Mouse (Mus musculus): ENCODE results near the gene Wdhd1. TPM values are rescaled to one million over a fixed set of nuclear protein-coding genes. Genes with fewer than 3 reads are reported as not detected.

Wdhd1 gene
- polyA plus RNA-seq (2012), result 6.8 and 7.3 TPM in 2 replicates

DNA sequence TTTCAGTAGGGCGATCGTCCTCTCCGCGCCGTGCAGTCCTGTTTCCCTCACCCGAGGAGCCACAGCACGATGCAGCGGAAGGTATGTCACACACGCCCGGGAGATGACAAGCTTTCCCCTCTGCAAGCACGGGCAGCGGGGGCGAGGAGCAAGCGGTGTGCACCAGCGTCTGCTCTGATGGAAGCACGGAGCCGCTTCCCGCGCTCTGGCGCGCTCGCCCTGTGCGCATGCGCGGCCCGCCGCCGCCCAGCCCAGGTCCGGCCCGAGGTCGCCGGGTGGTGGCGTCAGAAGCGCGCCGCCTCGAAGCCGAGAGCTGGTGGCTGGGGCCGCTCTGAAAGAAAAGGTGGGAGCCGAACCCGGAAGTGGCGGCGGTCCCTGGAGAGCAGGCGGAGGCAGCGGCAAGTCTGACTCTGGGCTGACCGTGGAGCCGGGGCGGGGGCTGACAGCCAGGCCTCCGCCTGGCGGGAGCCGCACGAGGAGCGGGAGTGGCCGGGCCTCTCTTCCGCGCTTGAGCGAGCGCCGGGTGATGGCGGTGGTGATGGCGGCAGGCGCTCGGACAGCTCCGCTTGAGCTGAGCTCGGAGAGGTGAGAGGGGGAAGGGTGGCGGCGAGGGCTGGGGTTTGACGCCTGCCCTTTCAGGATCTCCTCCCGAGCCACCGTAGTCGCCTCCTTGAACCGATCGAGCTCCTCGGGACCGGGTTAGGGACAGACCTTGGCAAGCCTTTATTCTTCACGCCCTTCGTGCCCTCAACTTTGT, at the start of gene Wdhd1, which contains the start of gene Socs4:
Wdhd1 (minus strand) TSS at position 221 of the 757 bp plus-strand sequence.
Socs4 (plus strand) TSS at position 295 of the 757 bp plus-strand sequence.

DNA sequence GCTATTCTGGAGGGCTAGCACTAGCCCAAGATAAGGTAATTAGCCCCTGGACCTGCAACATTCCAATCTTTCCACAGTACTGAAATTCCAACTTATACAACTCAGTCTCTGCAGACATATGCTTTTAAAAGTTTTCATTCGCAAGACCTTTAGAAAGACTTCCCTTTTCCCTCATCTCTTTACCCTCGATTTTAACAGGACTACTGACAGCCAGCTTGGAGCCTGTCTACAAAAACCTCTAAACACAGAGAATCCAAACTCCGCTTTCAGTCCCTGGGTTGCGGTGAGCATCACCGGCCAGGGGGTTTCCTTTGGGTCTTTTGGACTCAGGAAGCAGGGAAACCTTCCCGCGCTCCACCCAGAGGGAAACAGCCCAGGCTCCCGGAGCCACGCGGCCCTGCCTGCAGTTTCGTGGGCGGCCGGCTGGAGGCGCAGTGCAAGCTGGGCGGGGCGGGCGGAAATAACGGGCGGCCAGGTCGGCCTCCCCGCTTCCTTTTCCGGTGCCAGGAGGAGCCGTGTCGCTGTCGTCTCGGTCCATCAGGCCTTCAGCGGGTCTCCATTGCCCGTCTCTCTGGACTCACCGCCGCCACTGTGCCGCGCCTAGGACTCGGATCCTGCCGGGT, 21.2 kb upstream of the Wdhd1 start, which contains the start of gene Mapk1ip1l:
Mapk1ip1l (plus strand) TSS at position 482 of the 623 bp plus-strand sequence.

Other genes starting within 250 kb of the Wdhd1 start
- gene Gch1, start 87.4 kb downstream of the Wdhd1 start, polyA plus RNA-seq (2012), result 6.4 and 8.4 TPM in 2 replicates
- gene Socs4, start 74 bp upstream of the Wdhd1 start, polyA plus RNA-seq (2012), result 2.7 and 2.9 TPM in 2 replicates
- 87.2 and 98.0 TPM in 2 replicates for gene Mapk1ip1l, start 21.4 kb upstream of the Wdhd1 start, polyA plus RNA-seq (2012)
- 81.7 and 146 TPM in 2 replicates for gene Lgals3, start 90.9 kb upstream of the Wdhd1 start, polyA plus RNA-seq (2012)
- 8.1 and 8.8 TPM in 2 replicates for gene Dlgap5, start 141.6 kb upstream of the Wdhd1 start, polyA plus RNA-seq (2012)
- gene Fbxo34, start 173.6 kb upstream of the Wdhd1 start, polyA plus RNA-seq (2012), result 19.7 and 20.6 TPM in 2 replicates

All from megakaryocyte-erythroid progenitor cell, adult 5 weeks (primary cell).